Mouse (Mus musculus): ENCODE results near the gene Arhgdia. TPM values are rescaled to one million over a fixed set of nuclear protein-coding genes. Genes with fewer than 3 reads are reported as not detected.
A peak's percentile ranks its signal among the peaks of the same experiment; 100 is the strongest.

Arhgdia gene
- total RNA-seq, 2 experiments from 2014 or later: 296 to 308 TPM

DNA sequence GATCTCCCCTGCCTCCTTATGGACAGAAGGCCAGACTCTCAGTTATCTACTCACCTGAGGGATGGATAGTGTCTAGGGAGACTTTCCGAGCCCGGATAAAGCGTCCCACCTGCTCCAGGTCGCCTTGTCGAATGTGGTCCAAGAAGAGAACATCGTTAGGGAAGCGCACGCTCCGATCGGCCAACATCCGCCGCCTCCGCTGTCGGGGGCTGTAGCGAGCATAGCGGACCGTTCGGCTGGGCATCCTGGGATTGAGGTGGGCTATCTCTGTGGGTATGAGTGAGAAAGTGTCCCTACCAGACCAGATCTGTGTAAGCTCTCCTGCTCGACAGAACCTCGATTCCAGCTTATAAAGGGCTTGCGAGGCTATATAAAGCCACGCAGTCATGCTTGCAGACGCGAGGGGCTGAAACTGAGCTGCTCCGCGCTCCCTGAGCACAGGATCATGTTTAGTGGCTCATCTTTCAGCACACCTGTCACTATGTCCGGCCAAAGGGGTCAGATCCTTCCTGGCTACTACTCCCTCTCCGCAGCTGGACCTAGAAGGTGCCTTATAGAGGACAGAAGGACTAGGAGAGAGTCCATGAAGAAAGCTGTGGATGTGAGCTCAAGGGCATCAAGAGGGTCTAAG is 30.5 kb downstream of the Arhgdia start, which contains the start of gene Ppp1r27:
Gene Ppp1r27, minus strand, starts transcription at position 323 of the 631 bp plus-strand sequence.
- no peak for DNase-seq

DNA sequence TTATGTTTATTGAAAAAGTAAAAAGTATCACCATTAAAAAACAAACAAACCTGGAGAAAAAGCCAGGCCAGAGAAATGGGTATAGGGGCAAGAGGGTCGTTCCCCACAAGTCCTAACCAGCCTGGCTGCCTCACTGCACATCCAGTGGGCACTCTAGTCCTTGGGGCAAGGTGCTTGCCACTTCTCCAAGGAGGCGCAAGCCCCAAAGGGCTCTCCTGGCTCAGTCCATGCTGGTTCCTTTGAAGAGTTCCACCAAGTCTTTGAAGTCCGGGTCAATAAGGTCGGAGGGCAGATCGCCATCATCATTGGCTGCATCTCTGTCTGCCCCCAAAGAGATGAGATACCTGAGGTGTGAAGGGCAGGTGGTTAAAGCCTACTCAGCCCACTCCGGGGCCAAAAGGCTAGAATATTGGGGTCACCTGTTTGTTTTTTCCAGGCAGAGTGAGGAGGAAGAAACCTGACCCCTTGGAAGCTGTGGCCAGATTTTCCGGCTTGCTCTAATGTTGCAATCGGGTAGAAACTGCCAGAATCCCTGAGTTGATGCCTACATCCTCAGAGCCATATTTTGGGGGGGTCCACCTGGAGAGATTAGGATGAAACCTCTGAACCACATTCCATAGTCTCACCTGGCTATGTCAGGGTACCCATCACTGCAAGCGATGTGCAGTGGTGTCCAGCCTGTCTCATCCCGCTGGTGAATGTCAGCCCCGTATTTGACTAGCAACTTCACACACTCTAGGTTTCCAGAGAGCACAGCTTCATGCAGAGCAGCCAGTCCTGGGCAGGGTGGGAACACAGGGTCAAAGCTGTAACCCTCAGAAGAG is 31.2 kb downstream of the Arhgdia start:
- DNase-seq: no peak

DNA sequence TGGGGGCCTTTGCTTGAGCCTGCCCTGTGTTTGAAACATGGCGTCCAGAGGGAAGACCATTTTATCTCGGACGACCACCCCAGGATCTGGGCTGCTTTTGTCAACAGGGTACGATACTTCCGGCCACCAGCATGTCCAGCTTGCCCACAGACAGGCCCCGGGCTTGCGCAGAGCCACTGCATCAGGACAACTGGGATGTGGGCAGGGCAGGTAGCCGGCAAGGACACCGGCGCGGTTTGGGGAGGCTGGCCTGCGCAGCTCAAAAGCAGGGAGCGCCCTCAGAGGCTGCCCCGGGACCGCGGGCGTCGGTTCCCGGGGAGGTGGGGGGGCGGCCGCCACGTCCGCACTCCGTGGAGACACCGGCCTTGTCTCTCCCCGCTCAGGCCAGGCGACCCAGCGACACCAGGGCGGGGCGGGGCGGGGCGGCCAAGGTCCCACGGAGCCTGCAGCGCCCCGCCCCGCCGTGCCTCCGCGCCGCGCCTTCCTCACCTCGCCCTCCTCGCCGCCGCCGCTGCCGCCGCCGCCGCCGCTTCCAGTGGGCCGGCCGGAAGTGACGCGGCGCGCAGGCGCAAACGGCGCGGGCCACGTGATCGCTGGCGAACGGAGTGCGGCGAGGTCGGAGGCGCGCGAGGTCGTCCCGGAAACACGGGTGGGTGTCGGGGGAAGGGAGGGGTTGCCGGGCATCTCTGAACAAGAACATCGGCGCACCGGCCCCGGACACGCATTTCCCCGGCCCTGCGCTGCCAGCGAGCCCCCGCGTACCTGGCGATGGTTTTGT is 32.1 kb downstream of the Arhgdia start, which contains the start of gene Mcrip1:
Gene Mcrip1, minus strand, starts transcription at position 560 of the 778 bp plus-strand sequence.
- peak; percentile 96 for DNase-seq

DNA sequence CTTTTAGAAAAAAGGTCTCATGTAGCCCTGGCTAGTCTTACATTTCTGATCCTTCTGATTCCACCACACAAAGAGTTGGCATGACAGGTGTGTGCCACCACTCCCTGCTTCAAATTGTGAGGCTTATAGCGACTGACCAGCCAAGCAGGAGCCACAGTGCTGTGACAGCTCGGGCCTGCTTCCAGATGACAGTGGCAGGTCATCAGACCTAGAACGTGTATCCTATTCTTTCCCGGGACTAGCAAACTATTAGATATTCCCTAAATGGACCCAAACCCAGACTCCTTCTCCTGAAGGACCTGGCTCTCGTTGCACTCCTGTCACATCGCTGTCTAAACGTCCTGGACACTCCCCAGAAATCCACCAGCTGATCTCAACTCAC is 32.6 kb downstream of the Arhgdia start:
- DNase-seq: no peak

DNA sequence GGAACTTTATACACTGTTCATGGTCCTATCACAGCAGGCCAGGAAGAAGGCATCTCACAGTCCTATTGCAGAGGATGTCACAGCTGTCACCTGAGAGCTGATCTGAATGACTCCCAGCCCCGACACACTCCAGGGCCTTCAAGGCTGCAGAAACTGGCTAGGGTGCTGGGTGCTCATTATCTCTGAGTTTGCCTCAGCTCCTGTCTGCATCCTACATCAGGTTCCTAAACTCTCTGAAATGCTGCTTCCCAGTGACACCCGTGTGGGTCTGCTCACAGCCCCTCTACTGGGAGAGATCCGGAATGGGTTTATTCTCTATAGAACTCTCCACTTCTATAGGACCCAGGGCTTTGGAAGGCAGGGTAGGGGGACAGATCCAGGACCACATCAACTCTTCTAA is 33.2 kb downstream of the Arhgdia start:
- DNase-seq: no peak

DNA sequence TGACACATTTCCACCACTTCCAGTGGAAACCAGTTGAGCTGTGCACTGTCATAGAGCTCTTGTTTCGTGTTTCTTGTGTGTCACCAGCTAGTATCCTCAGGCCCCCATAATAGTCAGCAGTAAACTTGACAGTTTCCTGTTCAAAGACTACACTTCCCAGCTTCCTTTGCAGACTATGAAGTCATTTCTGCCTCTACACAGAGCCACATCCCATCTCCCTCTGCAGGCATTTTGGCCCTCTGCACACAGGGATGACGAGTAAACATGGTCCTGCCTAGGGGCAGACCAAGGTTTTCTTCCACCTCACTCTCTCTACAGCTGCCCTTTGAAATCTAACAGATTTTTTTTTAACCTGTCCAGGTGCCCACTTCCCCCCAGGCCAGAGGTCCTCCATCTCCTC is 34.0 kb downstream of the Arhgdia start:
- DNase-seq: peak; percentile 48

DNA sequence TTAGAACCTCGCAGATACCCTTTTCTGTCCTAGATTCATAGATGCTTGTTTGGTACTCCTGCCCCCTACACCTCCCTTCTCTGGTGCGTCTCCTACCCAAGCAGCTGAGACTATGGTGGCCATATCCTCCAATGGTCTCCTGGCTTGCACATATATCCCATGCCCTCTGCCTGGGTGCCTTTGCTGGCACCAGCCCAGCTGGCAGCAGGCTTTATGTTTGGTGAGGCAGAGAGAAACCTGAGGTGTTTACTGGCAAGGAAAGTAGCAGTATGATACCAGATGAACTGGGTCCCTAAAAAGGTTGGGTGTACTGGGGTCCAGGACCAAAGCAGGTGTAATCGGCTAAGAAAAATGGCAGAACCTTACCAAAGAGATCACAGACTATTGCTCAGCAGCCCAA is 35.5 kb downstream of the Arhgdia start:
- peak; percentile 27 for DNase-seq

DNA sequence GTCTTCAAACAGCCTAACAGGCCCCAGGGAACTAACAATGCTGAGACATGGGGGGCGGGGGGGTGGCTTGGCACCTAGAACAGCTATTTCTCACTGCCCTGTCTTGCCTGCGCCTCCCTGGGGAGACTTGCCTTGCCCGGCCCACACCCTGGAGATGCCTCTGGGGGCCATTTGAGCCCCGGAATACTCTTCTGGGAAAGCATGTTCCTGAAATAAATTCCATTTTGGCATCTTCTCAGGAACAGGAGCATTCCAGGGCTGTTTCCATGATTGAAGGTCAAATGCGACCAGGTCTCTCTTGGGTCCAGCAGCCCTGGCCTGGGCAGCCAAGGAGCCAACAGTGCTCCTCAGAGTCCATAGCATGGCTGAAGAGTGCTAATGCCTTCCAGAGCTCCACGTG is 39.0 kb downstream of the Arhgdia start:
- no peak for DNase-seq

DNA sequence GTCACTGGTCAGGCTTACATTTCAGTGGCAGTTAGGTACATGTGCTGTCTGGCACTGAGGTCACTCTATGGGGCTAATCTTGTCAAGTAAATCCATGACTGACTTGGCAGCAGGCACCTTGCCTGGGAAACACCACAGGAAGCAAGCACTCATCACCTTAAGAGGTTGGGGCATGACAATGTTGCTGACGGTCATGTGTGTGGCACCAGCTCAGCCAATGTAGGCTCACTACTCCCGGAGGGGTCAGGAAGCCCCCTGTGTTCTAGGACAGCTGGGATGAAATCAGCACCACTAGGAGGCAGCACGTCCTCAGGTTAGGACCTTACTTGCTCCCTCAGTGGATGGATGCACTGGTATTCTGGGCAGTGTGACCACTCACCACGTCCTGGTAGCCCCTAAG is 39.5 kb downstream of the Arhgdia start:
- peak; percentile 78 for DNase-seq

DNA sequence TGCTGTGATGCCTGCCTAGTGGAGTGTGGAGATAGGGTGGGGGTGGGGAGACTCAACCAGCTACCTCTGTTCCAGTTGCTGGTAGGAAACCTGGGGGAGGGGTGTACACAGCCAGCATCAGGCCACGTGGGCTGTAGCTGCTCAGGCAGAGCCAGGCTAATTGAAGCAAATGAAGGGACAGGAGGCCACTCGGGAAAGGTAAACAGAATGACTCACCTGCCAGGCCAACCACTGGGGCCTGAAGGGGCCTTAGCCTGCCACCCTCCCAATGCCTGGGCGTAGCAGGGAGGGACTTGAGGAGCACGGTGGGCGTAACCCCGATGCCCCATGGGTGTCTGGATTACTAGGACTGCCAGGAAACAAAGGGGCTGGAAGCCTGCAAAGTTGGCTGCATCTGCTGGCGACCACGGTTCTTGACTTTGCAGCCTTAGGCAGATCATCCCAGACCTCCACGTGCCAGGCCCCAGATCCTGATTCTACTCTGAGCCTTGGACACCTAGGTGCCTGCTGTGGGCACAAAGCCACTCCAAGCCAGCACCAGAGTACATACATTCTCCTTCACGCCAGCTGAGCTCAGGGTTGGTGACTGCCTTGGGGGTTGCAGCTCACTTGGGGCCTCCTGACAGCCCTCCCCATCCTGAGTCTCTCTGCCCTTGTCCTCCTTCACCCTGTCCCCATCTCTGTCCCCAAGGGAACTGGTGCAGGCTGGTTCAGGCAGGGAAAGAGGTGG is 42.0 kb downstream of the Arhgdia start:
- no peak for DNase-seq

DNA sequence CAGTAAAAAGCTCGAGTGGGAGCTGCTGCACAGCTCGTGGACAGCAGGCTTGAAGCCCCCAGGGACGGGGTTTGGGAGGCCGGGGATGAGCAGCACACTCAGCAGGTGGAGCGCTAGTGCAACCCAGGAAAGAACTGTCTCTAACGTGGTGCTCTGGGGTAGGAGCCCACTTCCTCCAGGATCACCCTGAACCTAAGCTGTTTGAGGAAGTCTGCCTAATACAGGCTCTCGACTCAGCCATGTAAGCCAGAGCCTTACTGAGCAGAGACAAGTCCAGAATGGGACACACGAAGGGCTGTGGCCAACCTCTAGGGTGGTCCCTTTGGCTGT is 42.5 kb downstream of the Arhgdia start:
- DNase-seq: no peak

DNA sequence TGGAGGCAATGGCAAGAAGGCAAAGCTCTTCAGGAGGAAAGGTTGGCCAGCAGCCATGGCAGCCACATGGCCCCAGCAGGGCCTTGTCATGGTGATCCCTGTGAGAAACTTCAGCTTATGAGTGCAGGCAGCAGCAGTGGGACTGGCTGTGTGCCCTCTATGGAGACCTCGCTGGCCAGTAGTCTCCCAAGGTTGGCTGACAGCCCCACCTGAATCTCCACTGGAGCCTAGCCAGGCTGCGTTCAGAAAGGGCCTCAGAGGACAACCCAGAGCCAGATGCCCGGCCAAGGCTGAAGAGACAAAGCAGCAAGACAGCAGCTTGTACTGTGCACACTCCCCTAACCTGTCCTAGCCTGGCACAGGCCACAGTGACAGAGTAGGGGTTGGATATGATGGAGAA is 42.9 kb downstream of the Arhgdia start:
- DNase-seq: peak; percentile 90

DNA sequence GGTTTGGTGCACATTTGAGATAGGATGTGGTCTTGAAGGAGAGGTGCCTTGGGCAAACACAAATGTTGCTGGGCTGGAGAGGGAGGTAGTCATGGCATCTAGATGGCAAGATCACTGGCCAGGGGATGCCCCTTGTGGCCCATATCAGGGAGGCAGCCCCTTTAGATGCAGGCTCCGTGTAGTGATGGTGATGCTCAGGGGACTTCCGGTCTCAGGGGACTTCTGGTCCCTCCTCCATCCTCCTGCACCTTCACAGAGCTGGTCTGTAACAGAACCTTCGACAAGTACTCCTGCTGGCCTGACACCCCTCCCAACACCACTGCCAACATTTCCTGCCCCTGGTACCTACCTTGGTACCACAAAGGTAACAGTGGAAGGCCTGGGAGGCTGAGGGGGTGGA is 45.6 kb downstream of the Arhgdia start:
- DNase-seq: no peak

DNA sequence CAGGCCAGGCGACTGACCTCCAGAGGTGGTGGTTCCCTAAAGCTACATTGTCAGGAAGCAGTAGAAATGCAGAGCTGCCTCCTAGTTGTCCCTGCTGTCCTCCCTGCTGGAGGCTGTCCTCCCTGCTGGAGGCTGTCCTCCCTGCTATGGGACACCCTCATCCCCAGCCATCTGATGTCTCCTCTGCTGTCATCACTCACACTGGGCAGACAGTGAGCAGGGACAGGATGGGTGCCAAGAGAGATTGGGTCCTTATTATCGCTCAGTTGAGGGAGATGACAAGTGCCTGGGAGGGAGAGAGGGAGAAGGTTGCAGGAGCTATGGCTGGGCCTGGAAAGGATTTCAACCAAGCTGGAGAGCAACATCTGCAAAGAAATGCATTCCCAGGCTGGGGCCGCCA is 46.3 kb downstream of the Arhgdia start:
- no peak for DNase-seq

DNA sequence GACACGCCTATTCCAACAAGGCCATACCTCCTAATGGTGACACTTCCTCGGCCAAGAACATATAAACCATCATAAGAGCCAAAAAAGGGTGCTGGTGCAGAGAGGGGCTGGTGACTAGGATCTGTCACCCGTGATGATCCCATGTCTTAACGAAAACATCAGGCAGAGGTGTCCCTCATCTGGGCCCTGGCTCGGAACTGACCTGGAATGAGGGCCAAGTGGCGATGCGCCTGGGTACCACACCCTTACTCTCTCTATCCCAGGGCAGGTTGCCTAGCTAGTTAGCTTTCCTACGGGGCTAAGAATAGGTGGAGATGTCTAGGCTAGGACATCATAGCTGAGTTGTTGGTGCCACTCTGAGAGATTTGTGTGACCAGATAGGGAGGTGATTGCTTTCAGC is 47.3 kb downstream of the Arhgdia start:
- no peak for DNase-seq

DNA sequence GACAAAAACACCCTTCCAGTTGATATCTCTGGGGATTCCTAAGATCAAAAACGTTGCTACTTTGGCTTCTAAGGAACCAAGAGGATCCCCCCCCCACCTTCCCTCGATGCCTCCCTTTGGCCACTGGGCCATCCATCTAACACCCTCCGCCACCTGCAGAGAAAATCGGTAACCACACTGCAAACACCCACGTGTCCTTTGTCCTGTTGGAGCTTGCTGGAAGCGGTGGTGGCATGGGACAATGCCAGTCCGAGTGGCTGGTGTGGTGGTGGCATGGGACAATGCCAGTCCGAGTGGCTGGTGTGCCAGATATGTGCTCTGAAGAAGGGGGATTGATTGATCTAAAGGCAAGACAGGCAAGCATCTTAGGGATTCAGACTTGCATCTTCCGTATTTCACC is 49.8 kb downstream of the Arhgdia start:
- DNase-seq: no peak

DNA sequence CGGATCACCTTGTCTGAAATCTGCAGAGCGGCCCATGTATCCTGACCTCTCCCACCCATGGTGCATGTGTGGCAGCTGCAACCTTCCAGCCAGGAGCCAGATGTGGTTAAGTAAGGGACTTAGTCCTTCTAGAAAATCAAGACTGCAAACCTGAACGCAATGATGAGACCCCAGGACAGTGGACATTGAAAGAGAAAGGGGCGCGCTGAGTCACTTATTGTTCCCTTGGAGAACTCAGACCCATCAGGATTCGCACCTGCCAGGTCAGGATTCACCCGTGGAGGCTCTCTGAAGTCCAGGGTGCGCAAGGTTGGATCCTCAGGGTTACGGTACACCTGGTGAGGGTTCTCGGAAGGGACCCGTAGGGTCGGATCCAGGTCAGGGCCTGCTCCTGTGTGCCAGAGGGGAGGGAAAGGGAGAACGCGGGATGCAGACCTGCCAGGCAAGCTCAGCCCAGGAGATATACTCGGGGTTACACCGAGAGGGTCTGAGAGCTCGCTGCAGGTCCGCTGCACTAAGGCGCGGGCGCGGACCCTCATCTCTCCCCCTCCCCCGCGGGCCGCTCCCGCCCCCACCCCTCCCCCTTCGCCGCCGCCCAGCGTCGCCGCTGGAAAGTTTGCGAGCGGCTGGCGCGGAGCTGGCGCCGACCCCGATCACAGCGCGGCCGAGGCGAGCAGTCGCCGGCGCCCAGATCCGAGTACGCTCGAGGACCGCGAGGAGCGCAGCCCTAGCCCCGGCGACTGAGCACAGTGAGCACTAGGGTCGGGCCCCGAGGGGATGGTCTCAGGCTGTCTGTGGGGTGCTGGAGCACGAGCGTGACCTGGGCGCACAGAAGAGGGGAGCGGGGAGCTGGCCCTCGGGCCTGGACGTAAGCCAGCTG is 51.1 kb downstream of the Arhgdia start, which contains the start of gene Gcgr:
Gene Gcgr, plus strand, starts transcription at position 615 of the 880 bp plus-strand sequence.
- DNase-seq: peak; percentile 39

DNA sequence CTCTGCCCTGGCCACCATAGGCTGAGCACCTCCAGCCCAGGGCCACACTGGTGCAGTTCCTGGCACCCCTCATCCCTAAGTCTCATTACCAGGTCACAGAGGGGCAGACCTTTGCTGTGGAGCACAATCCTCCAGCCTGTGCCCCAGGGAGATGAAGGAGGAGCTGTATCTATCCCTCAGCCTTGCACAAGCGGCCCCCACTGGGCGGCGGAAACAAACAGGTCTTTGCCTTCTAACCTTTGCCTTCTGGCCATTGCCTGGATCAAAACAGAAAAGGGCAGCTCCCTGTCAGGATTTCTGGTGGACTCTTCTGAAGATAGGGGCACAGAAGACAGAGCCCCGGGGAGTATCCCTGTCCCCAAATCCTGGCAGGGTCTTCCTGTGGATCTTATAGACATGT is 52.5 kb downstream of the Arhgdia start:
- DNase-seq: no peak
